Mouse (Mus musculus) midbrain, postnatal 0 days (tissue): Measurements from ENCODE around the gene Spag4. TPM values are rescaled to one million over a fixed set of nuclear protein-coding genes. Genes with fewer than 3 reads are reported as not detected.

Experiments used
- ATAC-seq: fragments of 200-750 bp; cut with Nextera tagmentation; 2 replicates; pipeline ENCODE4 v1.8.0; 2017; ENCODE audit warnings: moderate number of reproducible peaks, mild to moderate bottlenecking, moderate TSS enrichment, moderate library complexity; ENCODE audit not compliant: low FRiP score
- DNase-seq: peaks from one replicate; pipeline ENCODE4 v3.0.0-alpha.2; 2015; ENCODE audit warnings: low spot score
- H3K27ac ChIP-seq: fragments of 300-500 bp; sonication (generic); 2 replicates; pipeline ENCODE4 v1.5.1; 2014; ENCODE audit warnings: low read depth, mild to moderate bottlenecking, low read length, mixed read lengths
- H3K27me3 ChIP-seq: fragments of 300-500 bp; sonication (generic); 2 replicates; pipeline ENCODE4 v1.6.1; 2014; ENCODE audit warnings: low read length, control low read depth, mixed read lengths; ENCODE audit not compliant: insufficient read depth
- H3K36me3 ChIP-seq: fragments of 300-500 bp; sonication (generic); 2 replicates; pipeline ENCODE4 v1.6.1; 2014; ENCODE audit warnings: low read length, control low read depth, mixed read lengths; ENCODE audit not compliant: insufficient read depth
- H3K4me1 ChIP-seq: fragments of 300-500 bp; sonication (generic); 2 replicates; pipeline ENCODE4 v1.6.1; 2014; ENCODE audit warnings: mild to moderate bottlenecking, control low read depth, antibody characterized with exemption, low read length, mixed read lengths; ENCODE audit not compliant: insufficient read depth
- H3K4me2 ChIP-seq: fragments of 300-500 bp; sonication (generic); 2 replicates; pipeline ENCODE4 v1.6.1; 2014; ENCODE audit warnings: low read depth, mild to moderate bottlenecking, low read length, mixed read lengths; ENCODE audit not compliant: poor library complexity, severe bottlenecking
- H3K4me3 ChIP-seq: fragments of 300-500 bp; sonication (generic); 2 replicates; pipeline ENCODE4 v1.5.1; 2014; ENCODE audit warnings: low read depth, mild to moderate bottlenecking, low read length, moderate library complexity
- H3K9ac ChIP-seq: fragments of 300-500 bp; sonication (generic); replicated peaks from 2 replicates; pipeline ENCODE4 v1.6.1; 2014; ENCODE audit warnings: mild to moderate bottlenecking, low read length, moderate library complexity, mixed read lengths; ENCODE audit not compliant: poor library complexity, severe bottlenecking
- H3K9me3 ChIP-seq: fragments of 300-500 bp; sonication (generic); 2 replicates; pipeline ENCODE4 v1.6.1; 2016; ENCODE audit warnings: low read length, control low read depth
- CTCF ChIP-seq: IDR thresholded peaks from 2 replicates; pipeline ENCODE4 v1.5.1; 2016; ENCODE audit warnings: antibody characterized with exemption, mild to moderate bottlenecking
- WGBS: fragments of 180-500 bp; shearing (Covaris S2); extraction: QIAGEN DNeasy Blood & Tissue Kit; methylation state at CpG from one replicate; pipeline ENCODE4 v1.1.7; 2014; 5-methylcytosine and 5-hydroxymethylcytosine counted together
- polyA plus RNA-seq: library from polyadenylated mRNA; unstranded; fragments of >200 nt; fragmentation: Nextera tagmentation; extraction: Ambion mirVana; gene quantifications from 2 replicates; pipeline ENCODE4 v1.2.1, GENCODE M21; 2015
- total RNA-seq: library from RNA; depleted of rRNA; stranded (reverse); fragments of >200 nt; gene quantifications from 2 replicates; pipeline ENCODE4 v1.2.3, GENCODE M21; 2014; rRNA removed

Spag4 gene
- total RNA-seq, result 8.1 and 15.2 TPM in 2 replicates
- polyA plus RNA-seq, result 8.1 and 8.4 TPM in 2 replicates

DNA sequence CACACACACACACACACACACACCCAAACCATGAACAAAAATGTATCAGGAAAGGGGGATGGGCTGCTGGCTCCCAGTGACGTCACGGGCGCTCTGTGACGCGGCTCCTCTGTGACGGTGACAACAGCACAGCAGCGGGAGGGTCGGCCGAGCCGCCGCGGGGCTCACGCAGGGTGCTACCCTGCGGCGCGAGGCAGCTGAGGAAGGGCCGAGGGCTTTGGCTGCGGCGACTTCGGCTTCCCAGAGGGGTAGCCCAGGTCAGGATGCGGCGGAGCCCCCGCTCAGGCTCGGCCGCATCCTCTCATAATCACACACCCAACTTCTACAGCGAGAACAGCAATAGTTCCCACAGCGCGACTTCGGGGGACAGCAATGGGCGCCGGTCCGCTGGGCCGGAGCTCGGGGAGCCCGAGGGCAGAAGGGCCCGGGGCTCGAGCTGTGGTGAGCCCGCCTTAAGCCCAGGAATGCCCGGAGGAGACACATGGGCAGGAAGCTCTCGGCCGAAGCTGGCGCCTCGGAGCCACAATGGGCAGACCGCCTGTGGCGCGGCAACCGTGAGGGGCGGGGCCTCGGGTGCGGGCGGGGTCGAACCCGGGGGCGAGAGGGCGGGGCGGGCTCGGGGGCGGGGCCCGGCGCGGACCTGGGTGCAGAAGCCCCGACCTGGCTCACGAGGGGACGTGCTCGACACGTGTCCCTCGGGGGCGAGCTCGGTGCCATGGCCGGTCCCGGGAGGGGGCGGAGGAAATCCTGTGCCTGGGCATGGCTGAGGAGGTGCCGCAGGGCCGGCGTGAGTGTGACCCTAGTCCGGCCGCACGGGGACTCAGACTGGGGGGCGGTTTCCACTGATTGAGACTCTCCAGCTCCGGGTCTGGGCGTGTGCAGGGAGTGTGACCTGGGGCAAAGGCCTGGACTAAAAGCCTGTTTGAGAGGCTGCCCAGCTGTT lies at the start of gene Spag4:
TSS of gene Spag4 (plus strand) at position 77 of the 943 bp plus-strand sequence.
- peak within 1 kb of the TSS; percentile 77 for H3K9ac ChIP-seq
- no peak for TF ChIP-seq CTCF
- under 1% methylated on average over 61 of the region's 81 CpGs for WGBS

DNA sequence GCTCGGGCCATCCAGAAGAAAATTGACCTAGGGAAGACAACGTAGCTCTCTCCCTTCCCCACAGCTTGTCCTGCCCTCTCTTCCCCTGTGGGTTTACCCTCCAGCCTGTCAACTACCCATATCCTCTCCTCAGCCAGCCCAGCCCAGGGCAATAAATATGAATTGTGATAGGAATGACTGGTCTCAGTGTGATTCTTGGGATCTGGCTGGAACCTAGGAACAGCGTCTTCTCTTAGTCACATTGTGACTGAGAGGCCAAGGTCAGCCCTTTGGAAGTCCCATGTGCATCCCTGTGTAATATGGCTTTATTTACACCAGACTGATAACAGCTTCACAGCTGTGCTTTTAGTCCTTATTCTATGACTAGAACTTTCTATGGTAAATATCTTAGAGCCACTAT lies 46.9 kb upstream of the Spag4 start:
- no peak overlapping the region for H3K9ac ChIP-seq
- DNase-seq (no peak), ATAC-seq (no peak)
- no peaks in the 10 kb centered on the region for H3K4me1 ChIP-seq
- 99% methylated on average over 3 of the region's 3 CpGs for WGBS
- peaks cover 64% of the 10 kb centered on the region for H3K36me3 ChIP-seq
- TF ChIP-seq CTCF, result no peak
- H3K27me3 ChIP-seq, result no peaks in the 10 kb centered on the region
- H3K4me2 ChIP-seq, result no peak overlapping the region
- H3K4me3 ChIP-seq, result no peak overlapping the region
- no peak overlapping the region for H3K27ac ChIP-seq
- H3K9me3 ChIP-seq, result no peaks in the 10 kb centered on the region

More for the DNA sequence above, at the start of gene Spag4:
- peak within 1 kb of the TSS; percentile 77 for H3K4me3 ChIP-seq
- H3K9me3 ChIP-seq, result no peaks in the 10 kb centered on the region
- peaks cover 20% of the 10 kb centered on the region for H3K36me3 ChIP-seq
- peak within 1 kb of the TSS; percentile 75 for H3K27ac ChIP-seq
- ATAC-seq, result peak; percentile 85
- peak; percentile 74 for DNase-seq
- no peaks in the 10 kb centered on the region for H3K4me1 ChIP-seq
- H3K4me2 ChIP-seq, result peak within 1 kb of the TSS; percentile 85
- no peaks in the 10 kb centered on the region for H3K27me3 ChIP-seq

DNA sequence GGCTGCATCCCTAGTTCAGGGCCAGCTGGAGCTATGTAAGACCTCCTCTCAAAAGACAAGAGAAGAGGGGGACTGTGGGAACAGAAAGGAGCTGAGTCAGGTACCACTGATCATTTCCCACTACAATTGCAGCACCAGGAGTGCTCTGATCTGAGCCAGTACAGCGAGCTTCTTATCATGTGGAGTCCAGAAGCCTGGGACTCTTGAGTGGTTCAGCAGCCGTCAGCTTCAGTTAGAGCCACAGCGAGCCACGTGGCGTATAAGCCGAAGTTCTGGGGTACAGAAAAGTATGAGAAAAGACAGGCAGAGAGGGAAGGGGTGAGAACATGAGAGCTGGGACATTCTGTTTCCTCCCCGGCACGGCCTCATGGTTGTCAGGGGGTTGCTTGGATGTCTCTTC lies 43.8 kb upstream of the Spag4 start:
- no peaks in the 10 kb centered on the region for H3K27me3 ChIP-seq
- DNase-seq (no peak), ATAC-seq (no peak)
- no peaks in the 10 kb centered on the region for H3K9me3 ChIP-seq
- H3K4me1 ChIP-seq, result no peaks in the 10 kb centered on the region
- no peak overlapping the region for H3K9ac ChIP-seq
- peaks cover 34% of the 10 kb centered on the region for H3K36me3 ChIP-seq
- WGBS, result 89% methylated on average over 8 of the region's 8 CpGs
- TF ChIP-seq CTCF, result no peak
- no peak overlapping the region for H3K4me2 ChIP-seq
- no peak overlapping the region for H3K27ac ChIP-seq
- H3K4me3 ChIP-seq, result no peak overlapping the region

DNA sequence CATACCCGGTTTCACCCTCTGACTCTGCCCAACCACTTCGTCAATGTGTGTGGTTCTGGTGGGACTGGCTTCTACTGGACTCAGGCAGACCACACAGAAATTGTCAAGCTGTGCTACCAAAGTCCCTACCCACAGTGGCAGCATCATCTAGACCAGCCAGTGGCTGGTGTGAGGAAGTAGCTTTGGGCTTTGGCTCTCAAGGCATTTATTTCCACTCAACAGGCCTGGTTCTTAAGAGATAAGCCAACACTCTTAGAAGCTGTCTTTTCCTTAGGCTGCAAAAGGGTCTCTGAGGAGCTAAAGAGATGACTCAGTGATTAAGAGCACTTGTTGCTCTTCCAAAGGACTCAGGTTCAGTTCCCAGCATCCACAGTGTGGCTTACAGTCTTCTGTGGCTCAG lies 43.2 kb upstream of the Spag4 start:
- no peak for ATAC-seq
- no peaks in the 10 kb centered on the region for H3K27me3 ChIP-seq
- no peak overlapping the region for H3K27ac ChIP-seq
- DNase-seq, result no peak
- H3K4me1 ChIP-seq, result no peaks in the 10 kb centered on the region
- no peak overlapping the region for H3K9ac ChIP-seq
- H3K4me3 ChIP-seq, result no peak overlapping the region
- no peak for TF ChIP-seq CTCF
- peaks cover 28% of the 10 kb centered on the region for H3K36me3 ChIP-seq
- 90% methylated on average over 2 of the region's 2 CpGs for WGBS
- H3K9me3 ChIP-seq, result no peaks in the 10 kb centered on the region
- no peak overlapping the region for H3K4me2 ChIP-seq

DNA sequence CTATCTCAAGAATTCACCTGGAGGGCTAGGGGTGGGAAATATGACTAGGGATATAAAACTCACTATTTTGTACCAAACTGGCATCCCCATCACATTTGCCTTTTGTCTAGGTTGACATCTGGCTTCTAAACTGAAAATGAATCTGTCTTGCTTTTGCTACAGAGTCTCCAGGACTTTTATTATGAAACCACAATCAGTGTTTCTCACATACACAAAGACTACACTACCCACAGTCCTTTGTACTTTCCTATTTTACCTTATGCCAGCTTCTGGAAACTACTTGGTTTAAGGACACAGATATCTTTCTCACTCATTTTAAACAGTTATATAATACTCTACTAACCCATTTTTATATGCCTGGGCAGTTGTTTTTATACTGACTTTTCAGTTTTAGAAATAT lies 39.5 kb upstream of the Spag4 start:
- H3K4me3 ChIP-seq, result no peak overlapping the region
- DNase-seq (peak; percentile 23), ATAC-seq (no peak)
- H3K4me2 ChIP-seq, result no peak overlapping the region
- no peak overlapping the region for H3K27ac ChIP-seq
- no peak for TF ChIP-seq CTCF
- H3K4me1 ChIP-seq, result no peaks in the 10 kb centered on the region
- no peaks in the 10 kb centered on the region for H3K36me3 ChIP-seq
- H3K9me3 ChIP-seq, result no peaks in the 10 kb centered on the region
- H3K27me3 ChIP-seq, result no peaks in the 10 kb centered on the region
- no peak overlapping the region for H3K9ac ChIP-seq

DNA sequence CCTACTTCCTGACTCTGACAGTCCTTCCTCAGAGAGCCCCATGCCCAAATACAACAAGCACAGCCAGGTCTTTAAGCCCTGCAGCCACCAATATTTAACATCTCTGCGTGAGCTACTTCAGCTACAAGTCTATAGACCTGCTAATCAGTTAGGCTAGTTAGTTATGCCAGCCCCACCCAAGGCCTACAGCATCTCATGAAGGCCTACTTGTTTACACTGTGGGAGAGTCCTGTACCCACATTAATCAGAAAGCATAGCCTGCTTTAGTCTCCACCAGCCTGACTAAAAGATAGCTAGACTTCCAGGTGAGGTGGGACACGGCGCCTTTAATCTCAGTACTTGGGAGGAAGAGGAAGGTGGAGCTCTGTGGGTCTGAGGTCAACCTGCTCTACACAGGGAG lies 25.6 kb upstream of the Spag4 start:
- 93% methylated on average over 3 of the region's 3 CpGs for WGBS

More for the DNA sequence above, 25.6 kb upstream of the Spag4 start:
- Histone ChIP-seq H3K9me3 (no peaks in the 10 kb centered on the region), H3K27me3 (no peaks in the 10 kb centered on the region), H3K4me1 (no peaks in the 10 kb centered on the region), H3K36me3 (no peaks in the 10 kb centered on the region), H3K4me3 (no peak overlapping the region), H3K4me2 (no peak overlapping the region), H3K27ac (no peak overlapping the region), H3K9ac (no peak overlapping the region)
- no peak for ATAC-seq
- DNase-seq, result no peak
- no peak for TF ChIP-seq CTCF
